Mouse (Mus musculus): ENCODE measurements around the gene Slc35e3. TPM values are rescaled to one million over a fixed set of nuclear protein-coding genes. Genes with fewer than 3 reads are reported as not detected.

Slc35e3 gene
- total RNA-seq, 2 experiments from 2014 or later: 31.9 to 35.0 TPM

- no peak for DNase-seq (ENCODE audit: low spot score in 2 of 2)
These were observed 60.1 kb downstream of the Slc35e3 start for GRCm38 (mm10) chr10:117685849-117686591.

DNA sequence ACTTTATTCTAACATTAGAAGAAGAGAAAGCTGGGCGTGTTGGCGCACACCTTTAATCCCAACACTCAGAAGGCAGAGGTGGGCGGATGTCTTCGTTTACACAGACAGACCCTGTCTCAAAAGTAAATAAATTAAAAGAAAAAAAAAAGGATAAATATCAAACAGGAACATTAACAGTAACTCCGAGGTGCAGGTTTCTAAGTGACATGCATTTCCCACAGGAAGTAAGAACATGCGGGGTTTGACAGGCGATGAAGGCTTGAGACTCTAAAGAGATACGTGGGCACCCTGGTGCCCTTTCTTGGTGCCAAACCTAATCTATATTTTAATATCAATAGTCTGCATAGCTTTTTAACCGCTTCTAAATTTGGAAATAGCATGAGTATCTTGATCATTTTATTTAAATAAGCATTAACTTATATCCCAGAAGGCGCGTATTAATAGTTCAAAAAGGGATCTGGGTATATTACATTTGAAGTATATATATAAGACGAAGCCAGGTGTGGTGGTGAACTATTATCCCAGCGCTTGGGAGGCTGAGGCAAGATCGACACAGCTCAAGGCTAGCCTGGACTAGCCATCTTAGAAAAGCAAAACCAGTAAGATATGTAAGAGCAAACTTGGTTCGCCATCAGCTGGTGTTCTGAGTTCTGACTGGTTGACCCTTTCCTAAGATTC, 60.9 kb downstream of the Slc35e3 start:
- DNase-seq (ENCODE audit: low spot score in 2 of 2): no peak

DNA sequence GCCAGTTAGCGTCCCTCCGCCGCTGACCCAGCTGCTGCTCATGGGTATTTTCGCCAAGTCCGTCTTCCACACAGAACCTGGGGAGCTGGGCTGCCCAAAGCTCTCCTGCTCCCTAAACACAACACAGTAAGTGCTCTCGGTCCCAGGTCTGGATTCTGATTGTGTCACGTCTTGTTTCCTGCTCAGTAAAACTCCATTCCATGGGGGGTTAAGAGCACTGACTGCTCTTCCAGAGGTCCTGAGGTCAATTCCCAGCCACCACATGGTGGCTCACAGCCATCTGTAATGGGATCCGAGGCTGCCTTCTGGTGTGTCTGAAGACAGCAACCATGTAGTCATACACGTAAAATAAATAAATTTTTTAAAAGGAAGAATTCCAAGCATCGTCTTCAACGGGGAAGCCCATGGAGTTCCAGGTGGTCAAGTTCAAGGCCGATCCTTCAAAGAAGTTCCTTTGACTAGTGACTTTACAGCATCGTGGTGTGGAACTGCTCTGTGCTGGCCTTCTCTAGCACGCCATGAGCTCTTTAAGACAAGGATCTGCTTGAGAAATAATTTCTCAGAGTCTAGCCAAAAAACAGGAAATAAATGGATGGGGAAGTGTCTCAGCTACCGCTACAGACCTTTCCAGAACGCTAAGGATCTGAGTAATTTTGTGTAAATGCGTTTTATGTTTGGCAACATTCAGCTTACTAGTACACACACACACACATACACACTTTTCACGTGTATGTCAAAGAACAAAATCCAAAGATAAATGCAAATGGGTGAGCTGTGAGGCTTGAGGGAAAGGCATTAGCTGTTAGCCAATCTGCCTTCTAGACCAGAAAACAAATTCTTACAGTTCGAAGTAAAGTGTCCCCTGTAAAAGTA, 61.6 kb downstream of the Slc35e3 start:
- DNase-seq (ENCODE audit: low spot score in 2 of 2): no peak

- DNase-seq (ENCODE audit: low spot score in 2 of 2): no peak
These were observed 62.5 kb downstream of the Slc35e3 start for GRCm38 (mm10) chr10:117683734-117684037.

Other genes with a start within 250 kb of the Slc35e3 start
- gene Cpm, start 116.9 kb downstream of the Slc35e3 start, total RNA-seq (2021): 1 to 10 TPM; 7.7 to 7.8 TPM
- 10 to 100 TPM; 59.1 to 62.8 TPM for gene Mdm2, start 35.6 kb downstream of the Slc35e3 start, total RNA-seq (2021)
- 10 to 100 TPM; 14.4 to 17.0 TPM for gene Nup107, start 46.3 kb upstream of the Slc35e3 start, total RNA-seq (2021)
- gene Rap1b, start 99.7 kb upstream of the Slc35e3 start, total RNA-seq (2021): 10 to 100 TPM; 79.4 to 86.1 TPM

All from layer of hippocampus, postnatal 14 days (tissue).